Mouse (Mus musculus) embryonic facial prominence, embryonic 11.5 days (tissue): ENCODE measurements at regions not wholly inside any gene's neighbourhood (a gene's known extent, or its start where the extent isn't known, plus 50 kb on each side); places are given as distances from the start of the nearest gene placed in this dataset.

ENCODE experiments used
- ATAC-seq: fragments of 200-750 bp; cut with Nextera tagmentation; replicated peaks from 2 replicates; pipeline ENCODE4 v1.8.0; 2017; ENCODE audit warnings: low read depth; ENCODE audit not compliant: insufficient number of reproducible peaks, low FRiP score, low TSS enrichment
- DNase-seq: peaks from one replicate; pipeline ENCODE4 v3.0.0-alpha.2; 2015; ENCODE audit warnings: low spot score
- H3K27ac ChIP-seq: fragments of 300-500 bp; sonication (generic); replicated peaks from 2 replicates; pipeline ENCODE4 v1.5.1; 2014; ENCODE audit warnings: mild to moderate bottlenecking, low read depth, low read length, control low read depth
- H3K27me3 ChIP-seq: fragments of 300-500 bp; sonication (generic); 2 replicates; pipeline ENCODE4 v1.6.1; 2014; ENCODE audit warnings: mild to moderate bottlenecking, low read length, moderate library complexity, mixed read lengths; ENCODE audit not compliant: control insufficient read depth, insufficient read depth
- H3K36me3 ChIP-seq: fragments of 300-500 bp; sonication (generic); replicated peaks from 2 replicates; pipeline ENCODE4 v1.6.1; 2014; ENCODE audit warnings: low read depth, mild to moderate bottlenecking, low read length, moderate library complexity, mixed read lengths; ENCODE audit not compliant: control insufficient read depth, insufficient read depth
- H3K4me1 ChIP-seq: fragments of 300-500 bp; sonication (generic); 2 replicates; pipeline ENCODE4 v1.6.1; 2014; ENCODE audit warnings: low read length, mixed read lengths; ENCODE audit not compliant: control insufficient read depth, insufficient read depth
- H3K4me2 ChIP-seq: fragments of 300-500 bp; sonication (generic); 2 replicates; pipeline ENCODE4 v1.6.1; 2014; ENCODE audit warnings: low read depth, mild to moderate bottlenecking, control low read depth, low read length, moderate library complexity
- H3K4me3 ChIP-seq: fragments of 300-500 bp; sonication (generic); 2 replicates; pipeline ENCODE4 v1.5.1; 2014; ENCODE audit warnings: low read depth, low read length, control low read depth
- H3K9ac ChIP-seq: fragments of 300-500 bp; sonication (generic); replicated peaks from 2 replicates; pipeline ENCODE4 v1.6.1; 2014; ENCODE audit warnings: mild to moderate bottlenecking, control low read depth, low read length
- H3K9me3 ChIP-seq: fragments of 300-500 bp; sonication (generic); replicated peaks from 2 replicates; pipeline ENCODE4 v1.6.1; 2016; ENCODE audit warnings: mild to moderate bottlenecking, low read length, inconsistent platforms, mixed read lengths; ENCODE audit not compliant: control insufficient read depth
- WGBS: fragments of 180-500 bp; shearing (Covaris S2); extraction: QIAGEN DNeasy Blood & Tissue Kit; methylation state at CpG from one replicate; pipeline ENCODE4 v1.1.7; 2014; 5-methylcytosine and 5-hydroxymethylcytosine counted together

GRCm38 (mm10) chr12:12147088-12147687 is 114.8 kb upstream of the Fam49a start:
- H3K27ac ChIP-seq = no peak overlapping the region
- H3K36me3 ChIP-seq = no peaks in the 10 kb centered on the region
- DNase-seq (no peak), ATAC-seq (no peak)
- no peak overlapping the region for H3K4me3 ChIP-seq
- no peaks in the 10 kb centered on the region for H3K9me3 ChIP-seq
- H3K9ac ChIP-seq = no peak overlapping the region
- 90% methylated on average over 6 of the region's 6 CpGs for WGBS
- H3K4me2 ChIP-seq = no peak overlapping the region
- no peaks in the 10 kb centered on the region for H3K27me3 ChIP-seq
- H3K4me1 ChIP-seq = no peaks in the 10 kb centered on the region

GRCm38 (mm10) chr12:12147847-12148246 is 114.1 kb upstream of the Fam49a start:
- H3K9ac ChIP-seq = no peak overlapping the region

GRCm38 (mm10) chr12:12148659-12149399 is 113.1 kb upstream of the Fam49a start:
- H3K27ac ChIP-seq = no peak overlapping the region
- no peaks in the 10 kb centered on the region for H3K27me3 ChIP-seq
- no peaks in the 10 kb centered on the region for H3K36me3 ChIP-seq
- H3K9me3 ChIP-seq = no peaks in the 10 kb centered on the region
- no peak overlapping the region for H3K4me2 ChIP-seq
- WGBS = 71% methylated on average over 3 of the region's 3 CpGs
- no peak for ATAC-seq
- DNase-seq = peak; percentile 72
- H3K4me1 ChIP-seq = no peaks in the 10 kb centered on the region
- H3K4me3 ChIP-seq = no peak overlapping the region
- no peak overlapping the region for H3K9ac ChIP-seq

More at GRCm38 (mm10) chr12:12147847-12148246, 114.1 kb upstream of the Fam49a start:
- Histone ChIP-seq H3K9me3 (no peaks in the 10 kb centered on the region), H3K36me3 (no peaks in the 10 kb centered on the region), H3K4me1 (no peaks in the 10 kb centered on the region), H3K27me3 (no peaks in the 10 kb centered on the region), H3K4me3 (no peak overlapping the region), H3K27ac (no peak overlapping the region), H3K4me2 (no peak overlapping the region)
- 85% methylated on average over 3 of the region's 3 CpGs for WGBS
- no peak for DNase-seq
- ATAC-seq = no peak

GRCm38 (mm10) chr12:12164411-12164810 is 97.5 kb upstream of the Fam49a start:
- H3K27ac ChIP-seq = no peak overlapping the region
- DNase-seq (no peak), ATAC-seq (no peak)
- no peak overlapping the region for H3K9ac ChIP-seq
- H3K4me1 ChIP-seq = no peaks in the 10 kb centered on the region
- no peak overlapping the region for H3K4me2 ChIP-seq
- WGBS = 89% methylated on average over 1 of the region's 1 CpGs
- H3K27me3 ChIP-seq = no peaks in the 10 kb centered on the region
- H3K4me3 ChIP-seq = no peak overlapping the region
- H3K9me3 ChIP-seq = no peaks in the 10 kb centered on the region
- no peaks in the 10 kb centered on the region for H3K36me3 ChIP-seq

GRCm38 (mm10) chr12:12170581-12170980 is 91.4 kb upstream of the Fam49a start:
- ATAC-seq = no peak
- H3K4me1 ChIP-seq = no peaks in the 10 kb centered on the region
- DNase-seq = no peak
- no peak overlapping the region for H3K4me2 ChIP-seq
- H3K36me3 ChIP-seq = no peaks in the 10 kb centered on the region
- WGBS = 86% methylated on average over 2 of the region's 2 CpGs
- H3K9ac ChIP-seq = no peak overlapping the region
- H3K4me3 ChIP-seq = no peak overlapping the region
- no peaks in the 10 kb centered on the region for H3K27me3 ChIP-seq
- no peaks in the 10 kb centered on the region for H3K9me3 ChIP-seq
- H3K27ac ChIP-seq = no peak overlapping the region

GRCm38 (mm10) chr12:12172087-12172823 is 89.7 kb upstream of the Fam49a start:
- Histone ChIP-seq H3K27ac (no peak overlapping the region), H3K27me3 (no peaks in the 10 kb centered on the region), H3K4me1 (no peaks in the 10 kb centered on the region; the same call in 1 of the 2 replicates), H3K9ac (no peak overlapping the region), H3K36me3 (no peaks in the 10 kb centered on the region), H3K4me3 (no peak overlapping the region), H3K9me3 (no peaks in the 10 kb centered on the region), H3K4me2 (no peak overlapping the region)
- 84% methylated on average over 6 of the region's 6 CpGs for WGBS
- ATAC-seq (no peak), DNase-seq (no peak)

- H3K4me3 ChIP-seq = no peak overlapping the region; the same call in 1 of the 2 replicates
- H3K4me2 ChIP-seq = peak overlapping the region; percentile 36
- H3K4me1 ChIP-seq = no peaks in the 10 kb centered on the region; the same call in 1 of the 2 replicates
- 11% methylated on average over 13 of the region's 13 CpGs for WGBS
- peak; percentile 90 for DNase-seq
- no peaks in the 10 kb centered on the region for H3K36me3 ChIP-seq
- no peaks in the 10 kb centered on the region for H3K9me3 ChIP-seq
- H3K27ac ChIP-seq = no peak overlapping the region
- H3K27me3 ChIP-seq = no peaks in the 10 kb centered on the region
- H3K9ac ChIP-seq = peak overlapping the region; percentile 50
- ATAC-seq = peak; percentile 89
These were observed 85.3 kb upstream of the Fam49a start for GRCm38 (mm10) chr12:12176331-12177263.
